Comparison of ENCODE assay signal across 12 mouse cellular contexts in the genomic region with DNA sequence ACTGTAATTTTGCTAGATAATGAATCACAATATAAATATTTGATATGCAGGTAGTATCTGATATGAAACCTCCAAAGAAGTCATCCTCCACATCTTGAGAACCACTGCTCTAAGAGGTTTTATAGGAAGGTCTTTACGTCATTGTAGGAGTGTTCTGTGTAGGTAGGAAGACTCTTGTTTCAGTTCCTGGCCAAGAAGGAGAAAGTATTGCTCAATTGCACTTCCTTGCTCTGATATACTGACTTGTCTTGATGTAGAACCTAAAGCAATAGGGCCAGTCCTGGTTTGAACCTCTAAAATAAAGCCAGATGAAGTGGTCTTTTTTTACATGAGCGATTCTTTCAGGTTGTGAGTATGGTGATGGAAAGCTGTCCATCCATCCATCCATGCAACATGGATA.
"Had no signal": no experiment of that assay in that cellular context is flagged by ENCODE, and none has a peak within 500 bp of the region (broad histone marks: within the 10 kb centered on the region; RNA-seq: fewer than 3 reads in every experiment).

No protein-coding gene starts in this region.

- DNase-seq: retina, postnatal 1 day; right cerebral cortex, adult 18-20 months; right cerebral cortex, postnatal 14 days; right cerebral cortex, postnatal 25 days; right cerebral cortex, postnatal 4 days; spleen, adult 18-20 months; thymus, adult 18-20 months; thymus, adult 2 months; thymus, postnatal 14 days; thymus, postnatal 25 days; thymus, postnatal 36 days; thymus, postnatal 4 days had no signal
